Mouse (Mus musculus) lung, adult 2 months (tissue): ENCODE measurements around the gene 1810046K07Rik. TPM values are rescaled to one million over a fixed set of nuclear protein-coding genes. Genes with fewer than 3 reads are reported as not detected.

Experiments
- DNase-seq: peaks from one replicate; pipeline ENCODE4 v3.0.0; 2022
- H3K4me1 ChIP-seq: fragments of 200-500 bp; 2 replicates; pipeline ENCODE4 v1.6.1; 2011; ENCODE audit warnings: low read length; ENCODE audit not compliant: control insufficient read depth, insufficient read depth
- H3K4me3 ChIP-seq: fragments of 200-500 bp; replicated peaks from 2 replicates; pipeline ENCODE3; 2011; ENCODE audit warnings: low read depth, mild to moderate bottlenecking, control low read depth, low read length; ENCODE audit errors: extremely low read depth
- CTCF ChIP-seq: fragments of 200-500 bp; IDR thresholded peaks from 2 replicates; pipeline ENCODE4 v1.5.1; 2011; ENCODE audit warnings: mild to moderate bottlenecking, low read length, control low read depth; ENCODE audit not compliant: insufficient read depth
- POLR2A ChIP-seq: fragments of 200-500 bp; IDR thresholded peaks from 2 replicates; pipeline ENCODE4 v1.6.1; 2011; ENCODE audit warnings: low read depth, mild to moderate bottlenecking, control low read depth, low read length, borderline replicate concordance; ENCODE audit errors: extremely low read depth
- WGBS: fragments of 180-500 bp; shearing (Covaris S2); methylation state at CpG from one replicate; pipeline ENCODE4 v1.1.7; 2018; 5-methylcytosine and 5-hydroxymethylcytosine counted together
- polyA plus RNA-seq: library from polyadenylated mRNA; depleted of rRNA; stranded (reverse); fragments of >200 nt; gene quantifications from 2 replicates; pipeline ENCODE4 v1.2.3, GENCODE M21; 2012

The 1810046K07Rik gene
- polyA plus RNA-seq, 1 experiment, result 0.82 TPM

GRCm38 (mm10) chr9:51278500-51279381, 50.0 kb downstream of the 1810046K07Rik start, which contains the start of gene Colca2:
Colca2 (minus strand) TSS chr9:51278569.
- peak; percentile 81 for DNase-seq
- peaks cover 5% of the 10 kb centered on the region for H3K4me1 ChIP-seq
- peak within 1 kb of the TSS; percentile 74 for H3K4me3 ChIP-seq
- WGBS, result 2% methylated on average over 53 of the region's 53 CpGs
- TF ChIP-seq POLR2A (peak; percentile 48; the same call in 1 of the 2 replicates), CTCF (no peak)

- Histone ChIP-seq H3K4me1 (peaks cover 5% of the 10 kb centered on the region), H3K4me3 (peak overlapping the region; percentile 53)
- DNase-seq, result no peak
- TF ChIP-seq CTCF (no peak), POLR2A (no peak)
- WGBS, result 16% methylated on average over 13 of the region's 13 CpGs
Observed at GRCm38 (mm10) chr9:51277834-51278498, 50.8 kb downstream of the 1810046K07Rik start.

DNA sequence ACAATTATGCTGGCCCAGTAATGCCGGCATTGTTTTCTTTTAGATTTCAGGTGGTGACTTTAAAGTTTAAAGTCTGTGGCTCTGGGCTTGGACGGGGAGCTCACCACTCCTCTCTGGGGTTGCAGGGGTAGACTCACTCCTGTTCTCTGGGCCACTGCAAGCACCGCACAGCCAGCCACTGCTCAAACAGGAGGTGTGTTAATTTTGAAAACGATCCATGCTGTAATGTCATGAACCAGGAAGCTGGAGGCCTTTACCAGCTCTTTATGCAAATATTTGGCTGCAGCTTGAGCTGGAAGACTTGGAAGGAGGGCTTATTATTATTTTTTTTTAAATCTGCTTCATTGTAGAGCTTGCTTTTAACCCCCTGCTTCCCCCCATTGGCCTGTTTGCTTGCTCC, 54.0 kb downstream of the 1810046K07Rik start:
- no peak for DNase-seq
- TF ChIP-seq POLR2A, result peak; percentile 43; the same call in 1 of the 2 replicates
- TF ChIP-seq CTCF, result no peak
- Histone ChIP-seq H3K4me1 (peaks cover 5% of the 10 kb centered on the region), H3K4me3 (no peak overlapping the region)
- WGBS, result 23% methylated on average over 4 of the region's 4 CpGs

GRCm38 (mm10) chr9:51273581-51274154, 55.0 kb downstream of the 1810046K07Rik start:
- WGBS, result 54% methylated on average over 9 of the region's 9 CpGs
- no peak for DNase-seq
- Histone ChIP-seq H3K4me3 (no peak overlapping the region), H3K4me1 (peaks cover 2% of the 10 kb centered on the region)
- TF ChIP-seq CTCF, result no peak
- TF ChIP-seq POLR2A, result no peak

GRCm38 (mm10) chr9:51272102-51272501, 56.6 kb downstream of the 1810046K07Rik start:
- 45% methylated on average over 5 of the region's 5 CpGs for WGBS

DNA sequence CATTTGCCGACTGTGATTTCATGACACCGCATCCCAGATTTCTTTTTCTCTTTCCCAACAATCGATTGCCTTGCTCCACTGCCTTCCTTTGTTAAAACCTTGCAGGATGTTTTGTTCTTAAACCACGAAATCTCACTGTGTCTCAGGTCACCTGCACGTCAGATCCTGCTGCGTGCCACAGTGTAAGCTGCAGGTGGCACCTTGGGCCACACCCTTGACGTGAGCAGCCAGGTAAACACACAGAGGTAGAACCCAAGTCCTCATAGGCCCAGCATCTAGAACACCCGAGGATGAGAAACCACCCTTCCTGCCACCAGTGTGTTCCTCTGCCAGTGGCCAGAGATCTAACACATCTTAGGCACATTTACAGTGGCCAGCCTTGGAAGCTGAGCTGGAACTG, 57.6 kb downstream of the 1810046K07Rik start:
- peaks cover 2% of the 10 kb centered on the region for H3K4me1 ChIP-seq
- H3K4me3 ChIP-seq, result no peak overlapping the region
- no peak for DNase-seq
- 66% methylated on average over 8 of the region's 8 CpGs for WGBS
- TF ChIP-seq CTCF (no peak), POLR2A (no peak)

More at GRCm38 (mm10) chr9:51272102-51272501, 56.6 kb downstream of the 1810046K07Rik start:
- H3K4me3 ChIP-seq, result no peak overlapping the region
- DNase-seq, result no peak
- TF ChIP-seq POLR2A (no peak), CTCF (no peak)
- H3K4me1 ChIP-seq, result peaks cover 2% of the 10 kb centered on the region

GRCm38 (mm10) chr9:51268852-51269251, 59.9 kb downstream of the 1810046K07Rik start:
- 81% methylated on average over 5 of the region's 5 CpGs for WGBS
- DNase-seq, result no peak
- H3K4me1 ChIP-seq, result no peaks in the 10 kb centered on the region; the same call in none of the 2 replicates
- H3K4me3 ChIP-seq, result no peak overlapping the region
- no peak for TF ChIP-seq CTCF
- TF ChIP-seq POLR2A, result no peak

- no peak for TF ChIP-seq POLR2A
- no peak for TF ChIP-seq CTCF
- WGBS, result 85% methylated on average over 5 of the region's 5 CpGs
- DNase-seq, result no peak
- Histone ChIP-seq H3K4me3 (no peak overlapping the region), H3K4me1 (no peaks in the 10 kb centered on the region; the same call in 1 of the 2 replicates)
Observed at GRCm38 (mm10) chr9:51258426-51258825, 70.3 kb downstream of the 1810046K07Rik start.
